Mouse (Mus musculus) CD4-positive naive resting alpha-beta T cell, adult 57 days (primary cell): ENCODE data around the gene Rpia. TPM values are rescaled to one million over a fixed set of nuclear protein-coding genes. Genes with fewer than 3 reads are reported as not detected.

Experiments
- total RNA-seq: library from RNA; stranded (reverse); gene quantifications from one replicate; pipeline ENCODE4 v1.2.4, GENCODE M21; 2023

Rpia gene
- 25.5 TPM for total RNA-seq

GRCm38 (mm10) chr6:70791824-70792535, at the start of gene Rpia:
Gene Rpia, minus strand, starts transcription at chr6:70792232.

Other genes with a start within 250 kb of the Rpia start
- 129 TPM for gene Eif2ak3, start 52.3 kb upstream of the Rpia start, total RNA-seq
- gene Tex37, start 126.7 kb upstream of the Rpia start, total RNA-seq = not detected
- not detected for gene Foxi3, start 164.3 kb upstream of the Rpia start, total RNA-seq